Mouse (Mus musculus) megakaryocyte, adult 5-6 weeks (primary cell): Measurements from ENCODE around the gene Uts2b. TPM values are rescaled to one million over a fixed set of nuclear protein-coding genes. Genes with fewer than 3 reads are reported as not detected.
A peak's percentile ranks its signal among the peaks of the same experiment; 100 is the strongest.
"Not testable (repeated sequence)": the region's sequence is repeated elsewhere in the genome, so short reads cannot be mapped to it uniquely, and the experiment has no call there.

Source experiments
- ATAC-seq: 2 replicates; pipeline ENCODE4 v1.8.0; 2016; ENCODE audit warnings: mild to moderate bottlenecking, inconsistent platforms; ENCODE audit not compliant: poor library complexity, severe bottlenecking
- total RNA-seq, 2 experiments: library from RNA; stranded (forward) in 1 of 2; stranded (reverse) in 1 of 2; fragments of 153-499, 151-499 nt in 1 of 2; fragments of 221-1000, 200-1000 nt in 1 of 2; gene quantifications; 2 replicates each; pipeline versions ENCODE4 v1.2.3 to v1.2.4; 2015 to 2017

Uts2b gene
- total RNA-seq, 2 experiments from 2014 or later = not detected

- peak; percentile 59 for ATAC-seq
Observed at GRCm38 (mm10) chr16:27376556-27376955, 6.5 kb upstream of the Uts2b start.

- ATAC-seq = no peak
Observed at GRCm38 (mm10) chr16:27375318-27375717, 5.3 kb upstream of the Uts2b start.

- peak; percentile 92 for ATAC-seq
Observed at GRCm38 (mm10) chr16:27374139-27374538, 4.1 kb upstream of the Uts2b start.

- ATAC-seq = no peak
Observed at GRCm38 (mm10) chr16:27370700-27371099, 661 bp upstream of the Uts2b start.

DNA sequence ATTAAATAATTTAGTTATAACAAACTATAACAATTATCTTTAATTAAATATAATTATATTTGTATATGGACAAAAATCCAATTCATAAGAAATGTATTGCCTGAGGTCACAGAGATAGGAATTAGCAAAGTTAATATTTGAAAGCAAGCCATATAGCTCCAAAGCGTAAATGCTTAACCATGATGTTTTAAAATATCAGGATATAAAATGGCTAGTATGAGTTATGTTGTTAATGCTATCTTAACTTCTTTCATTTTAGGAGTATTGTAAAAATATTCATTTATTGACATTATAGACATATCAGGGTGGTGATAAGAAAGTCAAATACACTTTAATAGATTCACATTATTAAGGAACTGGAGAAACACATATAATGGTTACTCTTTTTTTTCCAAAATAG is 10.0 kb downstream of the Uts2b start:
- ATAC-seq = no peak

GRCm38 (mm10) chr16:27354464-27354863 is 15.6 kb downstream of the Uts2b start:
- ATAC-seq = no peak

- ATAC-seq = no peak
Observed at GRCm38 (mm10) chr16:27349878-27350532, 20.0 kb downstream of the Uts2b start.

DNA sequence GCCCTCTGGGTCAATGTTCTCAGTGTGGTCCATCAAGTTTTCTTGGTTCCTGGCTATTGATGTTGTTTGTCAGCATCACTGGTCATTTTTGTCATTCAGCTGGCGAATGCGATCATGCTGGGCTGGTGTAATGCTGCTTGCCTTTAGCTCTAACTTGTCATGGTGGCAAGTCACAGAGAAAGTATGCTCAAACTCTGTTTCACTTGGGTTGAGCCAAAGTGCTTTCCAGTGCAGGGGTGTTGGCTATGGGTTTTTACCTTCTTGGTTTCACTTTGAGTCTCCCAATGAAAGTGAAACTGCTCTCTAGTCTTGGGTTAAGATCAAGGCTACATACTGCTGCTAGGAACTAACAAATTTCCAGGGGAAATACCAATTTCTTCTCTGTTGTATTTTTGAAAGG is 20.8 kb downstream of the Uts2b start:
- ATAC-seq = peak; percentile 89

- no peak for ATAC-seq
Observed at GRCm38 (mm10) chr16:27348359-27348758, 21.7 kb downstream of the Uts2b start.

DNA sequence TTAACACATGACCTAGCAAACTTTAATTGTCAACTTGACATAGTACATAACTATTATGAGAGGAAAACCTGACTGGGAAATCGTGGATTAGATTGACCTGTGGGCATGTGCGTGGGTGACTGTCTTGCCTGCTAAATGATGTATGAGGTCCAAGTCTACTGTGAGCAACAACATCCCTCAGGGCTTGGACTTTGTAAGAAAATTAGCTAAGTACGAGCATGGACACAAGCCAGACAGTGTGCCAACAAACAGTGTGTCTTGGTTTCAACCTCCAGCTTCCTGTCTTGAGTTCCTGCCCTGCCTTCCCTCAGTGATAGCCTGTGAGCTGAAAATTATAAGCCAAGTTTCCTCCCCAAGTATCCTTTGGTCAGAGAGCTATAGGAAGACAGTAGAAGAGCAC is 22.5 kb downstream of the Uts2b start:
- no peak for ATAC-seq

- ATAC-seq = no peak
Observed at GRCm38 (mm10) chr16:27326463-27326862, 43.6 kb downstream of the Uts2b start.

DNA sequence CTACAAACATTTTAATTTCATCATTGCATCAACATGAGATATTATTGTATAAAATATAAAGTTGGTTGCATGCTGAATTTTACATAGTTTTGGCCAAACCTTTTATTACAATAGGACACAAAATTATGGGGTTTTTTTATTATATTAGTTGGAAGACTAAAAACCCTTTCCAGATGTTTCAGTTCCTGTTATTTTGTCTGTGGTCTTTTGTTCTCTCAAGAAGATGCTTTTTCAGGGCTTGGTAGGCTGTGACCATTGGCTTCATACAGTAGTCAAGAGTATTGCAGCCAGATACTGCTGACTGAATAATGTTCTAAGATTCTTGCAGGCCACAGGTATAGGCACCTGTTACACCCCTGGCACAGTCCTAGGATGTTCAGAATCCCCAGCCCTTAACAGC is 48.0 kb downstream of the Uts2b start:
- 0 out of 2 replicates have a peak, but pooled peaks have one; percentile 45 for ATAC-seq

DNA sequence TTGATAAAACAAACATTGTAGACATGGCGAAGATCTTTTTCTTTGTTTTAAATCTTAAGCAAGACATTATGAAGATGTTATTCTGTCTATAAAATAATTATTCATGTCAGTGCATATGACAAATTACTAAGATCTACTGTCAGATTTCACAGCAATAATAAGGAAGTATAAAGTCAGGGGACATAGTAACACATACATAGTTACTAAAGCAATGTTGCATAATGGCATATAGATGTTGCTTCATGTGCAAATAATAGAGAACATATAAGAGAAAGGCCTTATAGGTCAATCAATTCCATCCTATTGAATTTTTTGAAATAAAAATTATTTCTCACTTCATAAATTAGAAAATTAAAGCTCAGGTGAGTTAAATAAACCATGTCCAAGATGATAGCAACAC is 50.9 kb downstream of the Uts2b start:
- peak; percentile 84 for ATAC-seq

GRCm38 (mm10) chr16:27307189-27307588 is 62.9 kb downstream of the Uts2b start, which contains the start of gene Ostn:
Gene Ostn, plus strand, starts transcription at chr16:27307489.
- ATAC-seq = not testable (repeated sequence)

Other genes starting within 250 kb of the Uts2b start
- gene Ostn, start 62.8 kb downstream of the Uts2b start, total RNA-seq (2015) = not detected in 2 replicates
- not detected in 2 replicates for gene Ostn, start 62.8 kb downstream of the Uts2b start, total RNA-seq (2017)
- 196 and 199 TPM in 2 replicates for gene Ccdc50, start 18.6 kb upstream of the Uts2b start, total RNA-seq (2015)
- gene Ccdc50, start 18.6 kb upstream of the Uts2b start, total RNA-seq (2017) = 173 and 186 TPM in 2 replicates